Mouse (Mus musculus) right cerebral cortex, postnatal 4 days (tissue): ENCODE results near the gene Gnpat.

Experiments
- DNase-seq: peaks from one replicate; pipeline ENCODE4 v3.0.0-alpha.2; 2022

Gene Gnpat

GRCm38 (mm10) chr8:124910349-124910748 lies 47.5 kb downstream of the Gnpat start:
- no peak for DNase-seq

GRCm38 (mm10) chr8:124911938-124912872 lies 49.4 kb downstream of the Gnpat start:
- DNase-seq, result no peak

- no peak for DNase-seq
Measured at GRCm38 (mm10) chr8:124914061-124914460, 51.2 kb downstream of the Gnpat start.

DNA sequence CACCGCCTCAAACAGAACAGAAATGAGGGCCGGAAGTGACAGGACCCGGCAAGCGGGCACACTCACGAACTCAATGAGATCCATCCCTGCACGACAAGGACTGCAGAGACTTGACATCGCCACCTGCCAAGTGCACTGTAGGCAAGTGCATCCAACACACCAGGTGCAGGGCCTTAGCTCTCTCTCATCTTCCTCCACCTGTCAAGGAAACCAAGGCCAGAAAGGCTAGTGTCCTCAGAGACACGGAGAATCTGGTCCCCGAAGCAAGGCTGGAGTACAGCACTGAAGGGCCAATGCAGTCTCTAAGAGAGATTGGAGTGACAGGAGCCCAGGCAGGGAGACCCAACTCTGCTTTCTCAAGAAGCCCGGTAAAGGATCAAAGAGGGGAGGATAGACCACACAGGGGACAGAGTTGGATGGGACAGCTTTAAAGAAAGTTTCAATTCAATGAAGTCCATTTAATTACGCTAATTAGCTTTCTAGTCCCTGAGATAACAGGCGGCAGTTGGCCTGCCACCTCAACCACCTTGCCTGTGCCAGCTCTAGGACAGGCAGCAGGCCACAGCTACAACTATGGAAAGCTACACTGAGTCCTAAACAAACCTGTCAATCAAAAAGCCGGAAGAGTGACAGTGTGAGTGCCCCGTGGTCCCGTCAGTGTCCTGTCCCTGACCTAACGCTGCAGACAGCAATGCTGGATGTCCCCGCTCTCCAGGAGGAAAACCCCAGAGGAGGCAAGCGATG lies 55.1 kb downstream of the Gnpat start:
- no peak for DNase-seq

- DNase-seq, result no peak
Measured at GRCm38 (mm10) chr8:124921369-124922279, 58.8 kb downstream of the Gnpat start.

DNA sequence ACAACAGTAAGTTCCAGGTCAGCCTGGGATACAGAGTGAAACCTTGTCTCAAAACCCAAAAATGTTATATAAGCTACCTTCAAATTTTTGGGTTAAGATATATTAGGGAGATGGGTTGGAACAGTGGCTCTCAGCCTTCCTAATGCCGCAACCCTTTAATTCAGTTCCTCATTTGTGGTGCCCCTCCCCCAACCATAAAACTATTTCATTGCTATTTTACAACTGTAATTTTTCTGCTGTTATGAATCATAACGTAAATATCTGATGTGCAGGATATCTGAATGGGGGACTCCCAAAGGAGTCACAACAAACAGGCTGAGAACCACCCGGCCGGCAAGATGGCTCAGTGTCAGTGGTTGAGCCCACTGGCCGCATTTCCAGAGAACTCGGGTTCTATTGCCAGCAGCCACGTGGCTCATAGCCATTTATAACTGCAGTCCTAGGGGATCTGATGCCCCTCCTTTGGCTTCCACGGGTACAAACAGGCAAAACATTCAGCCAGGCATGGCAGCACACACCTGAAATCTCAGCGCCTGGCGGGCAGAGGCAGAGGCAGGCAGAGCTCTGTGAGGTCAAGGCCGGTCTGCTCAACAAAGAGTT lies 59.8 kb downstream of the Gnpat start:
- DNase-seq, result no peak

GRCm38 (mm10) chr8:124923971-124924652 lies 61.3 kb downstream of the Gnpat start:
- no peak for DNase-seq

DNA sequence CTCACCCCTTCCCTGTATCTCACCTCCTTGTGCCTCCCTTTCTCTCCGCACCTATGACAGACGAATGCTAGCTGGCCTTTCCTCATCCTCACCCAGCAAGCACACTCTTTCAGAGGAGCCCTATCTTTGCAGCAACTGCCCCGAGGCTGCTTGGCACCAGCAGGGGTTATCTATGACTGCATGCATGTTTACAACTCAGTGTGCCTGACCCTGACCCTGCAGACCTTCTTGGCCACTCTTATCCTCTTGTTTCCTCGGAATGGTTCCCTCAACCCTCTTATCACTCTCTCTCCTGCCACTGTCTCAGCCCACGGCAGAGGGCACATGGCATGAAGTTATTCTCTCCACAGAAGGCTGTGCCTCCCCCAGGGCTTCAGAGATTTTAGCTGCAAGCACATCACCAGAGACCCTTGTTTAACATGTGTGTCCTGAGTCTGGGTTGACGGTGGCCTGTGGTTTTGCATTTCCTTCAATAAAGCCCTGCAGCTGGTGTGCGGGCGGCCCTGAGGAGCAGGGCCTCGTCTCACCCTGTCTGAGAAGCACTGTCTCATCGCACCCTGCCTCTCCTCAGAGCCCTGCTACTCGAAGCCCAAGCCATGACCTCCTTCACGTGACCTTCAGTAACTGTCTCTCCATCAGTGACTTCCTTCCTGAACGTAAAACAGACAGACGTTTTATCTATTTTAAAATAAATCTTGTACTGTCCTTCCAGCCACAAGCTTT lies 62.9 kb downstream of the Gnpat start:
- no peak for DNase-seq

- DNase-seq, result peak; percentile 33
Measured at GRCm38 (mm10) chr8:124926351-124926771, 63.5 kb downstream of the Gnpat start.

GRCm38 (mm10) chr8:124929006-124929405 lies 66.2 kb downstream of the Gnpat start:
- no peak for DNase-seq

DNA sequence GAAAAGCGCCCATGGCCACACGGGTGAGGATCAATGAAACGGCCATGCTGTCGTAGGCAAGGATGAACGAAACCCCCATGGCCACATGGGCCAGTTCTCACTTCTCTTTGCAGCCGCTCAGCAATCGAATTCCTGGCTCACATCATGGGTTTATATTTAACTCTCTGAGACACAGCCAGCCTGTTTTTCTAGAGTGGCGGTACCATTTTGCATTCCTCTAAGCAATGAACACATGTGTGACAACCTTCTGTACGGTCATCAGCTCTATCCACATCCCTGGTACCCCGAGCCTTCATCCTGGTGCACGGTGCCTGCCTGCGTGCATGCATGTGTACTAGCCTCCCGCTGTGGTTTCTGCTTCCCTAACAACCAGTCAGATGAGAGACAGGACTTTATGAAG lies 67.3 kb downstream of the Gnpat start:
- DNase-seq, result no peak

- no peak for DNase-seq
Measured at GRCm38 (mm10) chr8:124930649-124931048, 67.8 kb downstream of the Gnpat start.

GRCm38 (mm10) chr8:124932435-124932834 lies 69.6 kb downstream of the Gnpat start:
- DNase-seq, result no peak

GRCm38 (mm10) chr8:124935116-124935515 lies 72.3 kb downstream of the Gnpat start:
- DNase-seq, result no peak

GRCm38 (mm10) chr8:124936699-124937098 lies 73.9 kb downstream of the Gnpat start:
- DNase-seq, result no peak

- no peak for DNase-seq
Measured at GRCm38 (mm10) chr8:124937293-124937692, 74.5 kb downstream of the Gnpat start.
